In the genomic region with DNA sequence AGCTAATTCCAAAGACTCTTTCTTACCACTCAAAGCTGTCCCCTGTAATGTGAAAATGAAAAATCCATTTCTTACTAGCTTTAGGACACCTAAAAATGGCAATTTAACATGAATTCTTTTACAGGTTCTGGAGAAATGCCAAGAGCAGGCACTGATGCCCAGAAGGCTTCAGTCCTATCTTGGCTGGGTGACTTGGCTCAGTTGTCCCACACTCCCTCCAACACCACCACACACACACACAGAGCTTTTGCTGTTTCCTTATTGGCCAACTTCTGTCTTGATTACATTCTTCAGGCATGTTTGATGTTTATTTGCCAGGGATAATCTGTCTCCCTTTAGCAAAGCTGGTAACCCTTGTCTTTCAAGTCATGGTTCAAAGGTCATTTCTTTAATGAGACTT, we compare ENCODE assay signal across 30 mouse cellular contexts. TPM values are rescaled to one million over a fixed set of nuclear protein-coding genes. Genes with fewer than 3 reads are reported as not detected.
A peak's percentile ranks its signal among the peaks of the same experiment; 100 is the strongest.
DNase-seq lines count a peak whose midpoint lies in the region; ATAC-seq and TF ChIP-seq lines count a peak whose summit lies in the region.
"Had no signal": no experiment of that assay in that cellular context is flagged by ENCODE, and none has a peak within 500 bp of the region (broad histone marks: within the 10 kb centered on the region; RNA-seq: fewer than 3 reads in every experiment).

No protein-coding gene starts in this region.

- H3K4me1 ChIP-seq in forebrain, embryonic 15.5 days = 0 out of 2 replicates have a peak, but pooled peaks cover 4% of the 10 kb centered on the region
- H3K4me1 ChIP-seq in forebrain, embryonic 12.5 days = peaks cover 8% of the 10 kb centered on the region; the same call in 1 of the 2 replicates
- H3K4me1 ChIP-seq in lung, embryonic 14.5 days (ENCODE audit: insufficient read depth) = peaks cover 4% of the 10 kb centered on the region; the same call in 1 of the 2 replicates
- no peaks in the 10 kb centered on the region for H3K4me1 ChIP-seq in midbrain, postnatal 0 days (ENCODE audit: insufficient read depth, low read length)
- no peaks in the 10 kb centered on the region for H3K4me1 ChIP-seq in midbrain, embryonic 15.5 days
- H3K4me1 ChIP-seq: intestine, embryonic 15.5 days; liver, embryonic 15.5 days; neural tube, embryonic 13.5 days had no signal

- no peaks in the 10 kb centered on the region for H3K9me3 ChIP-seq in forebrain, embryonic 15.5 days
- H3K9me3 ChIP-seq in forebrain, embryonic 12.5 days = no peaks in the 10 kb centered on the region
- H3K9me3 ChIP-seq in lung, embryonic 14.5 days (ENCODE audit: low read depth, low read length) = no peaks in the 10 kb centered on the region
- H3K9me3 ChIP-seq in midbrain, postnatal 0 days (ENCODE audit: low read length) = no peaks in the 10 kb centered on the region
- no peaks in the 10 kb centered on the region for H3K9me3 ChIP-seq in midbrain, embryonic 15.5 days
- H3K9me3 ChIP-seq: G1E; hindbrain, embryonic 10.5 days; intestine, embryonic 15.5 days; liver, embryonic 15.5 days; midbrain, embryonic 10.5 days; neural tube, embryonic 13.5 days had no signal

- H3K27ac ChIP-seq in forebrain, embryonic 15.5 days (replicated peaks) = no peak overlapping the region
- H3K27ac ChIP-seq in forebrain, embryonic 12.5 days = no peak overlapping the region
- no peak overlapping the region for H3K27ac ChIP-seq in lung, embryonic 14.5 days (ENCODE audit: low read depth)
- no peak overlapping the region for H3K27ac ChIP-seq in midbrain, postnatal 0 days (ENCODE audit: low read depth, low read length)
- H3K27ac ChIP-seq in midbrain, embryonic 15.5 days = no peak overlapping the region
- H3K27ac ChIP-seq: hindbrain, embryonic 10.5 days; intestine, embryonic 15.5 days; layer of hippocampus, adult 2 months; liver, embryonic 15.5 days; midbrain, embryonic 10.5 days; neural tube, embryonic 13.5 days had no signal

- DNase-seq in adrenal gland, postnatal 14 days = peak; percentile 21
- no peak for DNase-seq in adrenal gland, postnatal 36 days
- peak; percentile 13 for DNase-seq in lung, embryonic 14.5 days
- DNase-seq in lung, adult 18-20 months = no peak
- peak; percentile 42 for DNase-seq in midbrain, postnatal 0 days (ENCODE audit: low spot score)
- DNase-seq: adrenal gland, adult 8-10 months; cerebellum, adult 2 months; gastrocnemius, postnatal 14 days; heart, postnatal 14 days; kidney, adult 2 months; kidney, postnatal 36 days; right cerebral cortex, postnatal 4 days; thymus, adult 2 months; thymus, postnatal 36 days had no signal

- TF ChIP-seq CTCF in lung, embryonic 14.5 days (IDR thresholded peaks at IDR 0.05; ENCODE audit: low read depth) = no peak
- TF ChIP-seq CTCF in midbrain, postnatal 0 days (IDR thresholded peaks at IDR 0.05) = no peak

- H3K36me3 ChIP-seq in forebrain, embryonic 15.5 days = no peaks in the 10 kb centered on the region
- H3K36me3 ChIP-seq in forebrain, embryonic 12.5 days (replicated peaks) = no peaks in the 10 kb centered on the region
- no peaks in the 10 kb centered on the region for H3K36me3 ChIP-seq in lung, embryonic 14.5 days (ENCODE audit: insufficient read depth)
- H3K36me3 ChIP-seq in midbrain, postnatal 0 days (ENCODE audit: insufficient read depth, low read length) = no peaks in the 10 kb centered on the region
- H3K36me3 ChIP-seq in midbrain, embryonic 15.5 days (replicated peaks) = no peaks in the 10 kb centered on the region
- H3K36me3 ChIP-seq: G1E; hindbrain, embryonic 10.5 days; intestine, embryonic 15.5 days; liver, embryonic 15.5 days; midbrain, embryonic 10.5 days; neural tube, embryonic 13.5 days had no signal

- no peak overlapping the region for H3K9ac ChIP-seq in forebrain, embryonic 15.5 days (replicated peaks)
- H3K9ac ChIP-seq in forebrain, embryonic 12.5 days = no peak overlapping the region
- H3K9ac ChIP-seq in lung, embryonic 14.5 days = no peak overlapping the region
- no peak overlapping the region for H3K9ac ChIP-seq in midbrain, postnatal 0 days (replicated peaks; ENCODE audit: low read length, poor library complexity, severe bottlenecking)
- no peak overlapping the region for H3K9ac ChIP-seq in midbrain, embryonic 15.5 days
- H3K9ac ChIP-seq: intestine, embryonic 15.5 days; liver, embryonic 15.5 days; neural tube, embryonic 13.5 days had no signal

- no peak overlapping the region for H3K4me3 ChIP-seq in forebrain, embryonic 15.5 days
- H3K4me3 ChIP-seq in forebrain, embryonic 12.5 days (replicated peaks) = no peak overlapping the region
- H3K4me3 ChIP-seq in lung, embryonic 14.5 days (ENCODE audit: low read depth, low read length) = no peak overlapping the region
- H3K4me3 ChIP-seq in midbrain, postnatal 0 days (ENCODE audit: low read depth, low read length) = no peak overlapping the region
- H3K4me3 ChIP-seq in midbrain, embryonic 15.5 days = no peak overlapping the region
- H3K4me3 ChIP-seq: erythroblast, embryonic 14.5 days; hindbrain, embryonic 10.5 days; intestine, embryonic 15.5 days; layer of hippocampus, adult 2 months; liver, embryonic 15.5 days; midbrain, embryonic 10.5 days; myocyte; neural tube, embryonic 13.5 days had no signal

- ATAC-seq in forebrain, embryonic 15.5 days (replicated peaks) = 0 out of 2 replicates have a peak, but pooled peaks have one; percentile 55
- no peak for ATAC-seq in forebrain, embryonic 12.5 days (ENCODE audit: low FRiP score)
- no peak for ATAC-seq in lung, embryonic 14.5 days (ENCODE audit: insufficient read depth)
- no peak for ATAC-seq in midbrain, postnatal 0 days (ENCODE audit: low FRiP score)
- no peak for ATAC-seq in midbrain, embryonic 15.5 days (replicated peaks)
- ATAC-seq: hindbrain, embryonic 16.5 days; intestine, embryonic 15.5 days; midbrain, embryonic 16.5 days had no signal

- no peak overlapping the region for H3K4me2 ChIP-seq in forebrain, embryonic 15.5 days (replicated peaks)
- no peak overlapping the region for H3K4me2 ChIP-seq in forebrain, embryonic 12.5 days
- no peak overlapping the region for H3K4me2 ChIP-seq in lung, embryonic 14.5 days
- H3K4me2 ChIP-seq in midbrain, postnatal 0 days (ENCODE audit: low read depth, low read length, poor library complexity, severe bottlenecking) = no peak overlapping the region
- no peak overlapping the region for H3K4me2 ChIP-seq in midbrain, embryonic 15.5 days
- H3K4me2 ChIP-seq: intestine, embryonic 15.5 days; liver, embryonic 15.5 days; neural tube, embryonic 13.5 days had no signal

- no peaks in the 10 kb centered on the region for H3K27me3 ChIP-seq in forebrain, embryonic 15.5 days
- no peaks in the 10 kb centered on the region for H3K27me3 ChIP-seq in forebrain, embryonic 12.5 days
- no peaks in the 10 kb centered on the region for H3K27me3 ChIP-seq in lung, embryonic 14.5 days (ENCODE audit: insufficient read depth, low read length)
- no peaks in the 10 kb centered on the region for H3K27me3 ChIP-seq in midbrain, postnatal 0 days (ENCODE audit: insufficient read depth, low read length)
- H3K27me3 ChIP-seq in midbrain, embryonic 15.5 days (replicated peaks) = no peaks in the 10 kb centered on the region
- H3K27me3 ChIP-seq: intestine, embryonic 15.5 days; liver, embryonic 15.5 days; neural tube, embryonic 13.5 days had no signal

RNA-seq across cellular contexts. Expression of a gene that starts 37.7 kb away (rescaled TPM):
- 10.7 and 13.2 TPM in 2 replicates for total RNA-seq in adrenal gland, postnatal 14 days (2021)
- 10 to 100 TPM; 12.0 to 13.8 TPM for total RNA-seq in adrenal gland, postnatal 36 days (2021)
- polyA plus RNA-seq in forebrain, embryonic 15.5 days (2015; fragmentation: Nextera tagmentation; extraction: Ambion mirVana) = 2.6 TPM in 2 replicates
- polyA plus RNA-seq in forebrain, embryonic 12.5 days (2016; fragmentation: Nextera tagmentation; extraction: Ambion mirVana) = 1.00 and 1.7 TPM in 2 replicates
- 3.6 and 4.4 TPM in 2 replicates for polyA plus RNA-seq in lung, embryonic 14.5 days (2014; fragmentation: Nextera tagmentation; extraction: Ambion mirVana)
- total RNA-seq in midbrain, postnatal 0 days (2014; rRNA removed) = 29.4 and 30.9 TPM in 2 replicates
- polyA plus RNA-seq in midbrain, postnatal 0 days (2015; fragmentation: Nextera tagmentation; extraction: Ambion mirVana) = 1.6 and 2.0 TPM in 2 replicates
- polyA plus RNA-seq in midbrain, embryonic 15.5 days (2015; fragmentation: Nextera tagmentation; extraction: Ambion mirVana) = 2.1 and 2.3 TPM in 2 replicates
- total RNA-seq: granulocyte monocyte progenitor cell, adult 5-6 weeks; megakaryocyte progenitor cell, adult 5-6 weeks had no signal
- polyA plus RNA-seq: erythroblast, embryonic 14.5 days; G1E had no signal

Comparison
In these comparisons a context has a peak if more than half of its experiments do, and no peak if none do; other contexts are left out.
1. DNase-seq: peak in adrenal gland, postnatal 14 days (single experiment), lung, embryonic 14.5 days (single experiment) and midbrain, postnatal 0 days (single experiment); none in adrenal gland, postnatal 36 days (0 of 2) and lung, adult 18-20 months (0 of 2).